Mouse (Mus musculus) c-Kit-negative CD71-positive TER-119-positive erythroid progenitor cells, embryonic 14.5 days (primary cell): ENCODE measurements around the gene Apol8.
"Not testable (repeated sequence)": the region's sequence is repeated elsewhere in the genome, so short reads cannot be mapped to it uniquely, and the experiment has no call there.

ENCODE experiments used
- DNase-seq: peaks from one replicate; pipeline ENCODE4 v3.0.0-alpha.2; 2013; ENCODE audit warnings: low read depth, low spot score

Apol8 gene

GRCm38 (mm10) chr15:77750461-77750860 lies 6.3 kb downstream of the Apol8 start:
- DNase-seq: no peak

- no peak for DNase-seq
Observed at GRCm38 (mm10) chr15:77749717-77750116, 7.1 kb downstream of the Apol8 start.

- DNase-seq: no peak
Observed at GRCm38 (mm10) chr15:77748414-77748813, 8.4 kb downstream of the Apol8 start.

- DNase-seq: no peak
Observed at GRCm38 (mm10) chr15:77746326-77746725, 10.5 kb downstream of the Apol8 start.

- no peak for DNase-seq
Observed at GRCm38 (mm10) chr15:77745081-77745480, 11.7 kb downstream of the Apol8 start.

GRCm38 (mm10) chr15:77744632-77745031 lies 12.2 kb downstream of the Apol8 start:
- DNase-seq: no peak

- DNase-seq: not testable (repeated sequence)
Observed at GRCm38 (mm10) chr15:77741556-77741955, 15.2 kb downstream of the Apol8 start.

- no peak for DNase-seq
Observed at GRCm38 (mm10) chr15:77740511-77741297, 16.1 kb downstream of the Apol8 start.

GRCm38 (mm10) chr15:77733903-77734302 lies 22.9 kb downstream of the Apol8 start:
- not testable (repeated sequence) for DNase-seq

- not testable (repeated sequence) for DNase-seq
Observed at GRCm38 (mm10) chr15:77733380-77733779, 23.4 kb downstream of the Apol8 start.

GRCm38 (mm10) chr15:77732851-77733250 lies 24.0 kb downstream of the Apol8 start:
- not testable (repeated sequence) for DNase-seq

GRCm38 (mm10) chr15:77731605-77732004 lies 25.2 kb downstream of the Apol8 start:
- DNase-seq: no peak

GRCm38 (mm10) chr15:77728739-77729138 lies 28.1 kb downstream of the Apol8 start, which contains the start of gene Apol9b:
Gene Apol9b, plus strand, starts transcription at chr15:77729039.
- DNase-seq: not testable (repeated sequence)

- not testable (repeated sequence) for DNase-seq
Observed at GRCm38 (mm10) chr15:77727745-77728144, 29.1 kb downstream of the Apol8 start.

- DNase-seq: not testable (repeated sequence)
Observed at GRCm38 (mm10) chr15:77727139-77727538, 29.7 kb downstream of the Apol8 start.

- not testable (repeated sequence) for DNase-seq
Observed at GRCm38 (mm10) chr15:77725393-77726020, 31.3 kb downstream of the Apol8 start.

- not testable (repeated sequence) for DNase-seq
Observed at GRCm38 (mm10) chr15:77724208-77724911, 32.4 kb downstream of the Apol8 start.

GRCm38 (mm10) chr15:77721509-77721908 lies 35.3 kb downstream of the Apol8 start:
- DNase-seq: not testable (repeated sequence)

GRCm38 (mm10) chr15:77718240-77718639 lies 38.6 kb downstream of the Apol8 start:
- DNase-seq: not testable (repeated sequence)

- not testable (repeated sequence) for DNase-seq
Observed at GRCm38 (mm10) chr15:77708936-77709335, 47.9 kb downstream of the Apol8 start.

GRCm38 (mm10) chr15:77705306-77705705 lies 51.5 kb downstream of the Apol8 start:
- not testable (repeated sequence) for DNase-seq

GRCm38 (mm10) chr15:77698656-77699055 lies 58.1 kb downstream of the Apol8 start, which contains the start of gene Apol7e:
Gene Apol7e, plus strand, starts transcription at chr15:77698857.
- not testable (repeated sequence) for DNase-seq
